Mouse (Mus musculus) forebrain, embryonic 10.5 days (tissue): ENCODE measurements at regions not wholly inside any gene's neighbourhood (a gene's known extent, or its start where the extent isn't known, plus 50 kb on each side); places are given as distances from the start of the nearest gene placed in this dataset.
"Not testable (repeated sequence)": the region's sequence is repeated elsewhere in the genome, so short reads cannot be mapped to it uniquely, and the experiment has no call there.

Experiments
- DNase-seq: peaks from one replicate; pipeline ENCODE4 v3.0.0-alpha.2; 2017; ENCODE audit warnings: low spot score; ENCODE audit errors: extremely low spot score
- H3K27ac ChIP-seq: fragments of 300-500 bp; sonication (generic); 2 replicates; pipeline ENCODE4 v1.5.1; 2016; ENCODE audit warnings: mild to moderate bottlenecking
- H3K27me3 ChIP-seq: fragments of 300-500 bp; sonication (generic); 2 replicates; pipeline ENCODE4 v1.6.1; 2016; ENCODE audit warnings: mild to moderate bottlenecking; ENCODE audit not compliant: poor library complexity, severe bottlenecking
- H3K36me3 ChIP-seq: fragments of 300-500 bp; sonication (generic); replicated peaks from 2 replicates; pipeline ENCODE4 v1.6.1; 2016; ENCODE audit warnings: mild to moderate bottlenecking, moderate library complexity
- H3K4me1 ChIP-seq: fragments of 300-500 bp; sonication (generic); 2 replicates; pipeline ENCODE4 v1.6.1; 2016
- H3K4me3 ChIP-seq: fragments of 300-500 bp; sonication (generic); 2 replicates; pipeline ENCODE4 v1.5.1; 2016; ENCODE audit warnings: mild to moderate bottlenecking, moderate library complexity
- H3K9me3 ChIP-seq: fragments of 300-500 bp; sonication (generic); 2 replicates; pipeline ENCODE4 v1.6.1; 2016; ENCODE audit warnings: mild to moderate bottlenecking, moderate library complexity
- WGBS: fragments of 180-500 bp; shearing (Covaris S2); methylation state at CpG from one replicate; pipeline ENCODE4 v1.1.7; 2016; 5-methylcytosine and 5-hydroxymethylcytosine counted together

GRCm38 (mm10) chr4:10670846-10671428 lies 203.4 kb upstream of the 2610301B20Rik start:
- 85% methylated on average over 6 of the region's 6 CpGs for WGBS

DNA sequence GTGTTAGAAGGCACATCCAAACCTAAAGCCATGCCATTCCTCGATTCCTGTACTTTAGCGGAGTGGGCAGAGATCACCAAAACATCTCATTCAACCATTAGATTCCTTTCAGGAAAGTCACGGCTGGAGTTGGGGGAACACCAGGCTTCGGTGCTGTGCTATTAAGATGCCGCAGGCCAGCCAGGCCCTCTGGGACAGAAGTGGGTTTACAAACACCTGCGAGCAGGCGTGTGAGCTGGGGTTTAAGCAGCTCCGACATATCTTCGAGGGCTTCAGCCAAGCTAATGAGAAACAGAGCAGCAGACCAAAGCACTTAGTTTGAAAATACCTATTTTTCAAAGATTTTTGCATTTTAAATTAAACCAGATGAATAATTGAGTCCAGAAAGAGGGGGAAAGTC lies 183.2 kb upstream of the 2610301B20Rik start:
- peaks cover 7% of the 10 kb centered on the region for H3K27me3 ChIP-seq

More at GRCm38 (mm10) chr4:10670846-10671428, 203.4 kb upstream of the 2610301B20Rik start:
- H3K9me3 ChIP-seq: no peaks in the 10 kb centered on the region
- DNase-seq: no peak
- H3K4me1 ChIP-seq: no peaks in the 10 kb centered on the region
- no peak overlapping the region for H3K27ac ChIP-seq
- no peak overlapping the region for H3K4me3 ChIP-seq
- no peaks in the 10 kb centered on the region for H3K36me3 ChIP-seq
- no peaks in the 10 kb centered on the region for H3K27me3 ChIP-seq

GRCm38 (mm10) chr4:10692860-10693259 lies 181.4 kb upstream of the 2610301B20Rik start:
- DNase-seq: no peak
- 85% methylated on average over 2 of the region's 2 CpGs for whole genome bisulfite sequencing
- peaks cover 7% of the 10 kb centered on the region for H3K27me3 ChIP-seq
- H3K4me3 ChIP-seq: no peak overlapping the region
- H3K36me3 ChIP-seq: no peaks in the 10 kb centered on the region
- no peaks in the 10 kb centered on the region for H3K4me1 ChIP-seq
- 0 out of 2 replicates have a peak, but pooled peaks cover 4% of the 10 kb centered on the region for H3K9me3 ChIP-seq
- no peak overlapping the region for H3K27ac ChIP-seq

More for the DNA sequence above, 183.2 kb upstream of the 2610301B20Rik start:
- no peaks in the 10 kb centered on the region for H3K36me3 ChIP-seq
- 0 out of 2 replicates have a peak, but pooled peaks cover 4% of the 10 kb centered on the region for H3K9me3 ChIP-seq
- WGBS: 83% methylated on average over 9 of the region's 9 CpGs
- H3K27ac ChIP-seq: no peak overlapping the region
- no peak for DNase-seq
- H3K4me1 ChIP-seq: no peaks in the 10 kb centered on the region
- no peak overlapping the region for H3K4me3 ChIP-seq

- Histone ChIP-seq H3K4me1 (no peaks in the 10 kb centered on the region), H3K9me3 (0 out of 2 replicates have a peak, but pooled peaks cover 4% of the 10 kb centered on the region), H3K4me3 (peak overlapping the region; percentile 47), H3K36me3 (no peaks in the 10 kb centered on the region), H3K27me3 (peaks cover 7% of the 10 kb centered on the region), H3K27ac (0 out of 2 replicates have a peak overlapping the region, but pooled peaks have one; percentile 40)
- no peak for DNase-seq
- whole genome bisulfite sequencing: 40% methylated on average over 1 of the region's 15 CpGs
Observed at GRCm38 (mm10) chr4:10693446-10694105, 180.7 kb upstream of the 2610301B20Rik start.

GRCm38 (mm10) chr4:10694106-10694748 lies 180.1 kb upstream of the 2610301B20Rik start:
- 0 out of 2 replicates have a peak overlapping the region, but pooled peaks have one; percentile 40 for H3K27ac ChIP-seq
- H3K27me3 ChIP-seq, H3K4me1 ChIP-seq, H3K36me3 ChIP-seq, H3K9me3 ChIP-seq: not testable (repeated sequence)
- WGBS: 52% methylated on average over 8 of the region's 21 CpGs
- H3K4me3 ChIP-seq: peak overlapping the region; percentile 47
- peak; percentile 18 for DNase-seq

- Histone ChIP-seq H3K4me3 (no peak overlapping the region), H3K36me3 (no peaks in the 10 kb centered on the region), H3K4me1 (no peaks in the 10 kb centered on the region), H3K27me3 (peaks cover 7% of the 10 kb centered on the region), H3K9me3 (0 out of 2 replicates have a peak, but pooled peaks cover 4% of the 10 kb centered on the region), H3K27ac (no peak overlapping the region)
- WGBS: 75% methylated on average over 1 of the region's 1 CpGs
- no peak for DNase-seq
Observed at GRCm38 (mm10) chr4:10697225-10697836, 177.0 kb upstream of the 2610301B20Rik start.

- Histone ChIP-seq H3K4me1 (no peaks in the 10 kb centered on the region), H3K27ac (no peak overlapping the region), H3K27me3 (peaks cover 7% of the 10 kb centered on the region), H3K36me3 (no peaks in the 10 kb centered on the region), H3K9me3 (0 out of 2 replicates have a peak, but pooled peaks cover 4% of the 10 kb centered on the region), H3K4me3 (no peak overlapping the region)
- WGBS: 89% methylated on average over 3 of the region's 3 CpGs
- no peak for DNase-seq
Observed at GRCm38 (mm10) chr4:10698637-10699036, 175.7 kb upstream of the 2610301B20Rik start.

- Histone ChIP-seq H3K9me3 (no peaks in the 10 kb centered on the region), H3K4me1 (no peaks in the 10 kb centered on the region), H3K4me3 (no peak overlapping the region), H3K36me3 (no peaks in the 10 kb centered on the region), H3K27me3 (no peaks in the 10 kb centered on the region), H3K27ac (no peak overlapping the region)
- 90% methylated on average over 10 of the region's 10 CpGs for WGBS
- no peak for DNase-seq
Observed at GRCm38 (mm10) chr4:10701479-10701878, 172.8 kb upstream of the 2610301B20Rik start.

DNA sequence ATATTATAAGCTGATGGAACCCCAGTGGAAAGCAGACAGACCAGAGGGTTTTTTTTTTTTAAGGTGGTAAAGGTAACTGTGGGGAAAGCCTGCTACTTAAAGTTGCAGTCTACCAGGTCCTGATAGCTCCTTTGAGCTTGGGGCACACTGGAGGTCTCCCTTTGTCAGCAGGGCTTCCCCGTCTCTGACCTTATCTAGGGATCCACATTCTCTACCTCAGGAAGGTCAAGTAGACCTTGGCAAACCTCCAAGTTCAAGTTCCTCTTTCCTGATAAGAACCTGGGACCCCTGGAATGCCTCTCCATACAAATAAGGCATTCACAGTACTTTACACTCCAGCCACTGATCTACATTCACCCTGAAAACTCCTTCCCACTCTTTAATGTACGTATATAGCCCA lies 171.1 kb upstream of the 2610301B20Rik start:
- WGBS: 89% methylated on average over 2 of the region's 2 CpGs
- Histone ChIP-seq H3K27me3 (no peaks in the 10 kb centered on the region), H3K36me3 (no peaks in the 10 kb centered on the region), H3K27ac (no peak overlapping the region), H3K9me3 (no peaks in the 10 kb centered on the region), H3K4me1 (no peaks in the 10 kb centered on the region), H3K4me3 (no peak overlapping the region)
- no peak for DNase-seq

DNA sequence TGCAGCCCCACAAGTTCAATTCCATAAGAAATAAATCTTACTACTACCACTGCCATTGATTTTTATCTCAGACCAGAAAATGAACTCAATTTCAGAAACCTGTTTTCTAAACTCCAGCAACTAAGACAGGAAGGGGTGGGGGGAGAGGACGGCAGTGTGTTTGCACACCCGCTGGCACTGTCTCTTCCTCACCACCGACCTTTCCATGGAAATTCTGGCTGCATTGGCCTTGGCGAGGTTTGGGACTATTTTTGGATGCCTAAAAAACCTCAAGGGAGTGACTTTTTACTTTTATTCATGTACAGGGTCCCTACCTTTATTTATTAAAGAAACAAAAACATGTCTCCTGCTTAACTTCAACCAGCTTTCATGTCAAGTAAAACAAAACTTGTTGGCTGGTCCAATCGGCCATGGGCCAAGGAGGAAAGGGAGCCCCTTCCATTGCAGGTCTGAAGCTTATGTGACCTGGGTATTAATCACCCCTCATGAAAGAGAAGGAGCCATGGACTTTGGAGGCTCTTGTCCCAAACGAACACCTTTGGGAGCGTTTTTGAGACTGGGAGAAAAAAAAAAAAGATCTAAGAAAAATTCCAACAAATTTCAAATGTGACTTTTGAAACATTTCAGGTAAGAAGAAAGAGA lies 167.2 kb upstream of the 2610301B20Rik start:
- DNase-seq: no peak
- no peaks in the 10 kb centered on the region for H3K27me3 ChIP-seq
- H3K9me3 ChIP-seq: no peaks in the 10 kb centered on the region
- no peaks in the 10 kb centered on the region for H3K4me1 ChIP-seq
- whole genome bisulfite sequencing: 89% methylated on average over 7 of the region's 7 CpGs
- H3K36me3 ChIP-seq: no peaks in the 10 kb centered on the region
- H3K4me3 ChIP-seq: no peak overlapping the region
- no peak overlapping the region for H3K27ac ChIP-seq

- Histone ChIP-seq H3K4me1 (no peaks in the 10 kb centered on the region), H3K27ac (no peak overlapping the region), H3K9me3 (no peaks in the 10 kb centered on the region), H3K36me3 (no peaks in the 10 kb centered on the region), H3K27me3 (no peaks in the 10 kb centered on the region), H3K4me3 (no peak overlapping the region)
- DNase-seq: no peak
- WGBS: 49% methylated on average over 2 of the region's 2 CpGs
Observed at GRCm38 (mm10) chr4:10707658-10708056, 166.6 kb upstream of the 2610301B20Rik start.

GRCm38 (mm10) chr4:10711939-10712533 lies 162.3 kb upstream of the 2610301B20Rik start:
- Histone ChIP-seq H3K27ac (no peak overlapping the region), H3K4me1 (no peaks in the 10 kb centered on the region), H3K4me3 (no peak overlapping the region), H3K36me3 (no peaks in the 10 kb centered on the region), H3K9me3 (no peaks in the 10 kb centered on the region), H3K27me3 (no peaks in the 10 kb centered on the region)
- 87% methylated on average over 11 of the region's 11 CpGs for WGBS
- no peak for DNase-seq
